Mouse (Mus musculus) urinary bladder, adult 2 months (tissue): ENCODE measurements around the gene Fgfr2. TPM values are rescaled to one million over a fixed set of nuclear protein-coding genes. Genes with fewer than 3 reads are reported as not detected.

Source experiments
- DNase-seq: peaks from one replicate; pipeline ENCODE4 v3.0.0; 2022; ENCODE audit warnings: low spot score
- polyA plus RNA-seq: library from polyadenylated mRNA; depleted of rRNA; stranded (reverse); fragments of >200 nt; gene quantifications from 2 replicates; pipeline ENCODE4 v1.2.3, GENCODE M21; 2012

Gene Fgfr2
- polyA plus RNA-seq, 1 experiment, result 80.2 TPM

GRCm38 (mm10) chr7:132617021-132617564 lies 506.1 kb downstream of the Fgfr2 start:
- no peak for DNase-seq

DNA sequence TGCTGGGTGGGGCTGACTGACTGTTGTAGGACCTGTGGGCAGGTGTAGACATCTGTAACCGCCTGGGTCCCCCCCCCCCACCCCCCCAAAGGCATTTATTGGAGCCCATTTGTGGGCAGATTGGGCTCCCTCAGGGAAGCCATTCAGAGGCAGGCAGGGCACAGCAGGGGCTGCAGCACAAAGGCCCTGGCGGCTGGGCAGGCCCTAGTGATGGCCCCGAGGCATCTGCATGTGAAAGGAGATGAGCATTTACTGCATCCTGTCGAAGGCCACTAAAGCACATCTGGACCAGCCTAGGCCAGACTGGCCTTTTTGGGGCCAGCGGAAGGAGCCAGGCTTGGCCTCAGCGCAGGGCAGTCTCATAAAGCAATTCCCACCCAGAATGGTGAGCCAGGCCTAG lies 506.8 kb downstream of the Fgfr2 start:
- DNase-seq, result no peak

DNA sequence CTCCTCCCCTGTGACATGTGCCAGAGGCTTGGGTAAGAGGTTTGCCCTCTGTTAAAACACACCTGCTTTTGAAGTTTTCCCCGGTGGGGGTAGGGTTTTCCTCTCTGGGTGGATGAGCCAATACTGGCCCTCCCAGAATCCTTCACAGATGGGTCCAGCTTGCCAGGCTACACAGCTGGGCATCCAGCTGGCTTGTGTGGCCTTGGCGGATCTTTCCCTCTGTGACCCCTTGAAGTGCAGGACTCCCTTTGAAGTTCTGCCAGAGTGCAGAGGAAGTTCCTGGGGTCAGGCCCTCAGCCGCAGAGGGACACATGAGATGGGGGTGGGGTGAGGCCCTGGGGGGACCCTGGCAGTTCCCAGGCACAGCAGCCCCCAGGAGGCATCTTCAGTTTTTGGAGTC lies 507.8 kb downstream of the Fgfr2 start:
- DNase-seq, result no peak

DNA sequence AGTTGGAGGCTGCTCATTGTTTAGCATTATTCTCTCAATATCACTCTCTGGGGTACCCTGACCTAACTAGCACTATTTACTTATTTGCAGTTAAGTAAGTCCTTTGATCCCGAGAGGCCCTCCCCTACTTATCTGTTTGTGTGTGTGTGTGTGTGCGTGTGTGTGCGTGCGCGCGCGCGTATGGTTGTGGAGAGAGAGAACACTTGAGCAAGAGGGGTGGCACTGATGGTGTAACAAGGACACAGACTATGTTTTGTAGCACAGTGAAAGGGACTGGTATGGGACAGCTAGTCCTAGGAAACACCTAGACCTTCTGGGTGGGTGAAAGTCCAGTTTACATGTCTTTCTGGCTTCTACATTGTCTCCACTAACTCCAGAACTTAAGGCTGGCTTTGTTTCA lies 511.6 kb downstream of the Fgfr2 start:
- no peak for DNase-seq

DNA sequence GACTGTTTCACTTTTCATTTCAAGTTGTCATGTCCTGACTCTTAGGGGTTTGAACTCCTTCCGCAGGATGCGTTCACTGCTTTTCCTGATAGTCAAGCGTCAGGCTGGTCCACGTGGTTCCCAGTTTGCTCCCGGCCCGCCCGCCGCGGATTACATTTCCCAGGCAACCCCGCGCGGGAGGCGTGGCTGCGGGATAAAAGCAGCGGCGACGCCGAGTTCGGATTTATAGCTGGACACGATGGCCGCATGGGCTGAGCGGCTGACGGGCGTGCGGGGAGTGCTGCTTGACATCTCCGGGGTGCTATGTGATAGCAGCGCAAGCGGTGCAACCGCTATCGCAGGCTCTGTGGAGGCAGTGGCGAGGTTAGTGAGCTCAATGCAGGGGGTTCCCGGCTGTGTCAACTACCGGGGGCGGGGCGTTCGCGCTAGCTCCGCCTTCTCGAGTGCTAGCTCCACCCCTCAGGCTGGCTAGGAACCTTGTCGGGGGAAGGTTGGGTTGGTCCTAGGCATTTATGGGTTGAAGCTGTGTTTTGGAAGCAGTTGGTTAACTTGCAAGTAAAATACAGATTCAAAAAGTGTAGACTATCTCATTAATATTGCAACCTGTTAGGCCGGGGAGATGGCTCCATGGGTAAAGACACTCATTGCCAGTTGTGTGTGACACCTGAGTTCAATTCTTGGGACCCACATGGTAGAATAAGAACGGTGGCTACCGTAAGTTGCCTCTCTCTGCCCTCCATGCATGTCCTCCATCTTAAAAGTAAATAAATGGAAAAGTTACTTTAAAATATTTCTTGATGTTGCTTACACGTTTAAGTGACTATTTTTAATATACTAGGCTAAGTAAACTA lies 512.5 kb downstream of the Fgfr2 start, which contains the start of gene Lhpp:
Gene Lhpp, plus strand, starts transcription at position 171 of the 851 bp plus-strand sequence.
- peak; percentile 66 for DNase-seq

GRCm38 (mm10) chr7:132608316-132609020 lies 514.7 kb downstream of the Fgfr2 start:
- no peak for DNase-seq

GRCm38 (mm10) chr7:132605689-132606088 lies 517.5 kb downstream of the Fgfr2 start:
- DNase-seq, result no peak

DNA sequence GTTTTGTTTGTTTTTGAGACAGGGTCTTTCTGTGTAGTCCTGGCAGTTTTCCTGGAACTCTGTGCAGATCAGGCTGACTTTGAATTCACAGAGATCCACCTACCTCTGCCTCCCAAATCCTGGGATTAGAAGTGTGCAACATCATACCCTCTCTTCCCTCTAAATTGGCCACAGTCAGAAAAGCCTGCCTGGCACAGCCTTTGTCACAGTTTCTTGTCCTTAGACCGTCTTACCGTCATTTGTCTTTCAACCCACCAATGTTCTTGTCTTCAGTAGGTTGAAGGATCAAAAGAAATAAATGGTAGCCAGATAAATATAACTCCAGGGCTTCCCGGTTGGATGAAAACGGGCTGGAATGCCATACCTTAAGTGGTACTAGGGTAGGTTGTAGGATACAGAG lies 518.4 kb downstream of the Fgfr2 start:
- DNase-seq, result no peak

- no peak for DNase-seq
Observed at GRCm38 (mm10) chr7:132600926-132601325, 522.2 kb downstream of the Fgfr2 start.

- DNase-seq, result no peak
Observed at GRCm38 (mm10) chr7:132600026-132600425, 523.1 kb downstream of the Fgfr2 start.

- DNase-seq, result no peak
Observed at GRCm38 (mm10) chr7:132599071-132599975, 523.8 kb downstream of the Fgfr2 start, which contains the start of gene Nkx1-2. Gene Nkx1-2, minus strand, starts transcription at chr7:132599637.

GRCm38 (mm10) chr7:132597251-132598041 lies 525.7 kb downstream of the Fgfr2 start:
- DNase-seq, result no peak

GRCm38 (mm10) chr7:132596557-132597250 lies 526.4 kb downstream of the Fgfr2 start:
- no peak for DNase-seq

DNA sequence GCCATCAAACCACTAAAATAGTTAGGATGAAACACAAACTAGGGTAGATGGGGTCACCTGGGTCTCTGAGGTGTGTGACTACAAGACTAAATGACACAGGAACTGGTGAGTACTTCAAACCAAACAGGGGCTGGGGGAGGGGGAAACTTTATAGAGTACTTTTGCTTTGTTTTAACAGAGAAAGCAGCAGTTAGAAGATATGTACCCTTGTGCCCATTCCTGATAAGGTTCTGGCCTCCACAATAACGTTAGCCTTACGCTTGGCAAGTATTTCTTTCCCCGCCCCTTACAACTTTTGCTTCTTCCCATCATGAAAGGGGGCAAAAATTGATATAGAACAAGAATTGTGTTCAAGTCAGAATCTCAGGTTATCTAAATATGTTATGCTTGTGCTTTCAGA lies 527.4 kb downstream of the Fgfr2 start:
- no peak for DNase-seq

DNA sequence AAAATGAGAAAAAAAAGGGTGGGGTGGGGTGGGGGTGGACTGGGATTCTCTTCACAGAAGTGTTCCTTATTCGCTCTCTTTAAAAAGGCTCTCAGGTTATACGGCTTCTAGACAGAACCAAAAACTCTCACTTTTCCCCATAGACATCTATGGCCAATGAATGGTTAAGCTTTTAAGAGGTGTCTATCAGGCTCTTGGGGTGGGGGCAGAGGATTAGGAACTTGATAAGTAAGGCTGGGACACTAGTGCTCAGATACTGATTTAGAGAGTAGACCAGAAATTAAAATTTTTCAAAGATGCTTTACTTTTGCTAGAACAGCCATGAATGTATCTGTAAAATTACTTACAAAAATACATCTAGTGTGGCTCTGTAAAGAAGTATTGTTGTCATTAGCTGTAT lies 528.8 kb downstream of the Fgfr2 start:
- no peak for DNase-seq

DNA sequence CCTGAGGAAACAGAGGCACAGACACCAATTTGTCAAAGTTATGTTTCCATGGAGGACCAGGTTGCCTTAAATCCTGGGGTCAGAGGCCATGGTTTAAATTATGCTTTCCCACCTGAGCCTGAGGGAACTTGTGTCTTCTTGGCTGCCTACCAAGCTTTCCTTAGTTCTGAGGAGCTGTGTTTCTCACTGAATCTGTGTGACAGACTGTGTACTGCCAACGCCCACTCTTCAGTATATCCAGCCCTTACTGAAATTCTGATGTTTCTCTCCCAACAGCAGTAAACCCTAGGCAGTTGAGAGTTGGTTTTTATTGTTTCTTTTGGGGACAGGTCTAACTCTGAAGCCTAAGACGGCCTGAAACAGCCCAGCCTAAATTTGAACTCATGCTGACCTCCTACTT lies 529.4 kb downstream of the Fgfr2 start:
- DNase-seq, result no peak

GRCm38 (mm10) chr7:132589610-132590009 lies 533.5 kb downstream of the Fgfr2 start:
- DNase-seq, result no peak

DNA sequence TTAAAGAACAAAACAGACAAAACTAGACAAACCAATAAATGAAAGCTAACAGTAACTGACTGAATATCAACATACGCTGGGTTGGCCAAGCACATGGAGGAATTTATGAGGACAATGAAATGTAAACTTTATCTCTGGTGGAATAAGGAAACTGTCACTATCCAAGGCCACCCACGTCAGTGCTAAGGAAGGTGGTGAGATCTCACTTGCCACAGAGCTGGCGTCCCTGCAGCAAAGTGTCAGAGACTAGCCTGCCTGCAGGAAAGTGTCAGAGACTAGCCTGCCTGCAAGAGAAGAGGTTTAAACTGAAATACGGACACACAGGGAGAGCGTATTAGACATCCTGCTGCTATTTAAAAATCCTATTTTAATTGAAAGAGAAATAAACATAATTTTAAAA lies 536.0 kb downstream of the Fgfr2 start:
- DNase-seq, result no peak

- DNase-seq, result no peak
Observed at GRCm38 (mm10) chr7:132585695-132586491, 537.3 kb downstream of the Fgfr2 start.
